Mouse (Mus musculus): ENCODE data around the gene Scmh1.
A peak's percentile ranks its signal among the peaks of the same experiment; 100 is the strongest.
"Not testable (repeated sequence)": the region's sequence is repeated elsewhere in the genome, so short reads cannot be mapped to it uniquely, and the experiment has no call there.

Scmh1 gene

GRCm38 (mm10) chr4:120405144-120405805, at the start of gene Scmh1:
Gene Scmh1 (plus strand): TSS chr4:120405281.
- DNase-seq (ENCODE audit: low spot score in 2 of 2): peak; percentile 41 to 45

GRCm38 (mm10) chr4:120360011-120360521, 45.0 kb upstream of the Scmh1 start:
- DNase-seq (ENCODE audit: low spot score in 2 of 2): no peak

- no peak for DNase-seq (ENCODE audit: low spot score in 2 of 2)
Observed at GRCm38 (mm10) chr4:120364729-120365128, 40.4 kb upstream of the Scmh1 start.

- DNase-seq (ENCODE audit: low spot score in 2 of 2): no peak
Observed at GRCm38 (mm10) chr4:120365456-120365855, 39.6 kb upstream of the Scmh1 start.

- no peak for DNase-seq (ENCODE audit: low spot score in 2 of 2)
Observed at GRCm38 (mm10) chr4:120368031-120368430, 37.0 kb upstream of the Scmh1 start.

- DNase-seq (ENCODE audit: low spot score in 2 of 2): peak; percentile 23 to 31
Observed at GRCm38 (mm10) chr4:120368663-120369062, 36.4 kb upstream of the Scmh1 start.

GRCm38 (mm10) chr4:120369156-120369555, 35.9 kb upstream of the Scmh1 start:
- DNase-seq (ENCODE audit: low spot score in 2 of 2): no peak

- DNase-seq (ENCODE audit: low spot score in 2 of 2): no peak
Observed at GRCm38 (mm10) chr4:120369861-120370366, 35.2 kb upstream of the Scmh1 start.

GRCm38 (mm10) chr4:120372838-120373237, 32.2 kb upstream of the Scmh1 start:
- DNase-seq (ENCODE audit: low spot score in 2 of 2): no peak

- DNase-seq (ENCODE audit: low spot score in 2 of 2): no peak
Observed at GRCm38 (mm10) chr4:120373813-120374212, 31.3 kb upstream of the Scmh1 start.

- DNase-seq (ENCODE audit: low spot score in 2 of 2): peak; percentile 30 to 47
Observed at GRCm38 (mm10) chr4:120380811-120381391, 24.2 kb upstream of the Scmh1 start.

- no peak for DNase-seq (ENCODE audit: low spot score in 2 of 2)
Observed at GRCm38 (mm10) chr4:120385496-120385895, 19.6 kb upstream of the Scmh1 start.

GRCm38 (mm10) chr4:120387496-120387895, 17.6 kb upstream of the Scmh1 start:
- no peak for DNase-seq (ENCODE audit: low spot score in 2 of 2)

GRCm38 (mm10) chr4:120387968-120388367, 17.1 kb upstream of the Scmh1 start:
- no peak for DNase-seq (ENCODE audit: low spot score in 2 of 2)

- no peak for DNase-seq (ENCODE audit: low spot score in 2 of 2)
Observed at GRCm38 (mm10) chr4:120388998-120389542, 16.0 kb upstream of the Scmh1 start.

- no peak for DNase-seq (ENCODE audit: low spot score in 2 of 2)
Observed at GRCm38 (mm10) chr4:120389546-120389945, 15.5 kb upstream of the Scmh1 start.

- DNase-seq (ENCODE audit: low spot score in 2 of 2): no peak
Observed at GRCm38 (mm10) chr4:120391591-120391990, 13.5 kb upstream of the Scmh1 start.

GRCm38 (mm10) chr4:120392341-120392740, 12.7 kb upstream of the Scmh1 start:
- no peak for DNase-seq (ENCODE audit: low spot score in 2 of 2)

GRCm38 (mm10) chr4:120392748-120393147, 12.3 kb upstream of the Scmh1 start:
- no peak for DNase-seq (ENCODE audit: low spot score in 2 of 2)

- no peak for DNase-seq (ENCODE audit: low spot score in 2 of 2)
Observed at GRCm38 (mm10) chr4:120400251-120400650, 4.8 kb upstream of the Scmh1 start.

GRCm38 (mm10) chr4:120402105-120402504, 3.0 kb upstream of the Scmh1 start:
- DNase-seq (ENCODE audit: low spot score in 2 of 2): not testable (repeated sequence)

- DNase-seq (ENCODE audit: low spot score in 2 of 2): no peak
Observed at GRCm38 (mm10) chr4:120404247-120404646, 834 bp upstream of the Scmh1 start.

- DNase-seq (ENCODE audit: low spot score in 2 of 2): no peak
Observed at GRCm38 (mm10) chr4:120404778-120405143, 320 bp upstream of the Scmh1 start.
